Mouse (Mus musculus) embryonic facial prominence, embryonic 15.5 days (tissue): Measurements from ENCODE around the gene Unc5cl. TPM values are rescaled to one million over a fixed set of nuclear protein-coding genes. Genes with fewer than 3 reads are reported as not detected.

Experiments
- ATAC-seq: fragments of 200-750 bp; cut with Nextera tagmentation; 2 replicates; pipeline ENCODE4 v1.8.0; 2017; ENCODE audit warnings: low read depth, moderate TSS enrichment; ENCODE audit not compliant: insufficient number of reproducible peaks, low FRiP score, low TSS enrichment
- H3K27ac ChIP-seq: fragments of 300-500 bp; sonication (generic); replicated peaks from 2 replicates; pipeline ENCODE4 v1.5.1; 2015; ENCODE audit warnings: mild to moderate bottlenecking, inconsistent platforms
- H3K27me3 ChIP-seq: fragments of 300-500 bp; sonication (generic); 2 replicates; pipeline ENCODE4 v1.6.1; 2015; ENCODE audit warnings: inconsistent platforms
- H3K36me3 ChIP-seq: fragments of 300-500 bp; sonication (generic); 2 replicates; pipeline ENCODE4 v1.6.1; 2015; ENCODE audit warnings: mild to moderate bottlenecking, inconsistent platforms
- H3K4me1 ChIP-seq: fragments of 300-500 bp; sonication (generic); 2 replicates; pipeline ENCODE4 v1.6.1; 2015; ENCODE audit warnings: inconsistent platforms
- H3K4me2 ChIP-seq: fragments of 300-500 bp; sonication (generic); replicated peaks from 2 replicates; pipeline ENCODE4 v1.6.1; 2015; ENCODE audit warnings: mild to moderate bottlenecking, inconsistent platforms
- H3K4me3 ChIP-seq: fragments of 300-500 bp; sonication (generic); replicated peaks from 2 replicates; pipeline ENCODE4 v1.5.1; 2015; ENCODE audit warnings: mild to moderate bottlenecking, inconsistent platforms
- H3K9ac ChIP-seq: fragments of 300-500 bp; sonication (generic); 2 replicates; pipeline ENCODE4 v1.6.1; 2015; ENCODE audit warnings: inconsistent platforms
- H3K9me3 ChIP-seq: fragments of 300-500 bp; sonication (generic); replicated peaks from 2 replicates; pipeline ENCODE4 v1.6.1; 2016; ENCODE audit warnings: inconsistent platforms
- WGBS: fragments of 180-500 bp; shearing (Covaris S2); methylation state at CpG from one replicate; pipeline ENCODE4 v1.1.7; 2015; 5-methylcytosine and 5-hydroxymethylcytosine counted together
- polyA plus RNA-seq: library from polyadenylated mRNA; unstranded; fragments of >200 nt; fragmentation: Nextera tagmentation; extraction: Ambion mirVana; gene quantifications from 2 replicates; pipeline ENCODE4 v1.2.1, GENCODE M21; 2015

The Unc5cl gene
- polyA plus RNA-seq, 1 experiment from 2014 or later: not detected

GRCm38 (mm10) chr17:48479952-48480351, 25.3 kb downstream of the Unc5cl start:
- Histone ChIP-seq H3K4me3 (no peak overlapping the region), H3K4me1 (no peaks in the 10 kb centered on the region), H3K9me3 (no peaks in the 10 kb centered on the region), H3K9ac (no peak overlapping the region), H3K4me2 (no peak overlapping the region), H3K27me3 (no peaks in the 10 kb centered on the region), H3K27ac (no peak overlapping the region), H3K36me3 (no peaks in the 10 kb centered on the region)
- WGBS: 76% methylated on average over 10 of the region's 10 CpGs
- no peak for ATAC-seq

GRCm38 (mm10) chr17:48483764-48484163, 29.1 kb downstream of the Unc5cl start:
- no peaks in the 10 kb centered on the region for H3K4me1 ChIP-seq
- no peak overlapping the region for H3K4me3 ChIP-seq
- no peaks in the 10 kb centered on the region for H3K36me3 ChIP-seq
- no peak overlapping the region for H3K4me2 ChIP-seq
- H3K27me3 ChIP-seq: no peaks in the 10 kb centered on the region
- no peak overlapping the region for H3K27ac ChIP-seq
- H3K9ac ChIP-seq: no peak overlapping the region
- WGBS: 74% methylated on average over 5 of the region's 5 CpGs
- no peaks in the 10 kb centered on the region for H3K9me3 ChIP-seq
- ATAC-seq: no peak

DNA sequence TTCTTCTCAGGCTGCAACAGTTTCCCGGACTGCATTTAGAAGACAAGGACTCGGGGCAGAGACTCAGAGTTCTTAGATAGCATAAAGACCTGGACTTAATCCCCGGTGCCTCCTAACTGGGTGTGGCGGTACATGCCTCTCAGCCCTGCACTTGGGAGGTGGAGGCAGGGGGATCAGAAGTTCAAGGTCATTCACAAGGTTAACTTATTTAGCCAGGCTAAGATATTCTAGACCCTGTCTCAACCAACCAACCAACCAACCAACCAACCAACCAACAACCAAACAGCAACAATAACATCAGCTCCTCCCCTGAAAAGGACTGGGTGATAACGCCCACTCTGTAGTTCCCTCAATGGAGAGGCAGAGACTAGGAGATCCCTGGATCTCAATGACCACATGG, 29.5 kb downstream of the Unc5cl start:
- Histone ChIP-seq H3K36me3 (no peaks in the 10 kb centered on the region), H3K27ac (no peak overlapping the region), H3K27me3 (no peaks in the 10 kb centered on the region), H3K9ac (no peak overlapping the region), H3K4me1 (no peaks in the 10 kb centered on the region), H3K9me3 (no peaks in the 10 kb centered on the region), H3K4me3 (no peak overlapping the region), H3K4me2 (no peak overlapping the region)
- 92% methylated on average over 5 of the region's 5 CpGs for WGBS
- ATAC-seq: no peak

- Histone ChIP-seq H3K36me3 (no peaks in the 10 kb centered on the region), H3K27me3 (no peaks in the 10 kb centered on the region), H3K4me2 (no peak overlapping the region), H3K9me3 (no peaks in the 10 kb centered on the region), H3K9ac (no peak overlapping the region), H3K4me3 (no peak overlapping the region), H3K4me1 (no peaks in the 10 kb centered on the region), H3K27ac (no peak overlapping the region)
- 80% methylated on average over 3 of the region's 3 CpGs for WGBS
- no peak for ATAC-seq
These were observed 34.8 kb downstream of the Unc5cl start for GRCm38 (mm10) chr17:48489466-48489865.

DNA sequence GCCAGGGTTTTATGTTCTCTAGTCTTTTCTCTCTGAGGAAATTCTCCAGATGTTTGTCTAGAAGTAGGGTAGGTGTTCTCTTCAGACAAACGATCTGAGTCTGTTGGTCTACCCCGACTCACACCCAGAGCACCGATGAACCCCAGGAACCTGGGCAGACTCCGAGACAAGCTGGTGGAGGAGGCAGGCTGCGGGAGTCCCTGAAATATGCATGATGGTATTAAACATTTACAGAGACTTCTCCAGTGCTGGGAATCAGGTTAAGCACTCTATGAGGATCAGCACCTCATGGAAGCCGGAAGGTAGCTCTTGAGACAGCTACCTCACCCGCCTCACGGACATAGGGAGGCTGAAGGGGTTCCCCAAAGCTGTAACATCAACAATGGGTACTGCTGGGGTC, 37.9 kb downstream of the Unc5cl start:
- 88% methylated on average over 8 of the region's 8 CpGs for WGBS
- H3K4me1 ChIP-seq: no peaks in the 10 kb centered on the region
- no peak overlapping the region for H3K27ac ChIP-seq

GRCm38 (mm10) chr17:48493582-48493981, 38.9 kb downstream of the Unc5cl start:
- 45% methylated on average over 7 of the region's 7 CpGs for WGBS
- no peak for ATAC-seq

More for the DNA sequence above, 37.9 kb downstream of the Unc5cl start:
- Histone ChIP-seq H3K9ac (no peak overlapping the region), H3K9me3 (no peaks in the 10 kb centered on the region), H3K27me3 (no peaks in the 10 kb centered on the region), H3K4me2 (no peak overlapping the region), H3K4me3 (no peak overlapping the region), H3K36me3 (no peaks in the 10 kb centered on the region)
- no peak for ATAC-seq

GRCm38 (mm10) chr17:48493986-48494385, 39.3 kb downstream of the Unc5cl start:
- Histone ChIP-seq H3K27me3 (no peaks in the 10 kb centered on the region), H3K4me2 (no peak overlapping the region), H3K36me3 (no peaks in the 10 kb centered on the region), H3K9ac (no peak overlapping the region), H3K9me3 (no peaks in the 10 kb centered on the region), H3K4me3 (no peak overlapping the region), H3K4me1 (no peaks in the 10 kb centered on the region), H3K27ac (no peak overlapping the region)
- 70% methylated on average over 8 of the region's 8 CpGs for WGBS
- no peak for ATAC-seq

More at GRCm38 (mm10) chr17:48493582-48493981, 38.9 kb downstream of the Unc5cl start:
- no peak overlapping the region for H3K9ac ChIP-seq
- no peaks in the 10 kb centered on the region for H3K4me1 ChIP-seq
- no peaks in the 10 kb centered on the region for H3K27me3 ChIP-seq
- H3K4me2 ChIP-seq: no peak overlapping the region
- no peak overlapping the region for H3K4me3 ChIP-seq
- no peaks in the 10 kb centered on the region for H3K36me3 ChIP-seq
- no peaks in the 10 kb centered on the region for H3K9me3 ChIP-seq
- H3K27ac ChIP-seq: no peak overlapping the region

DNA sequence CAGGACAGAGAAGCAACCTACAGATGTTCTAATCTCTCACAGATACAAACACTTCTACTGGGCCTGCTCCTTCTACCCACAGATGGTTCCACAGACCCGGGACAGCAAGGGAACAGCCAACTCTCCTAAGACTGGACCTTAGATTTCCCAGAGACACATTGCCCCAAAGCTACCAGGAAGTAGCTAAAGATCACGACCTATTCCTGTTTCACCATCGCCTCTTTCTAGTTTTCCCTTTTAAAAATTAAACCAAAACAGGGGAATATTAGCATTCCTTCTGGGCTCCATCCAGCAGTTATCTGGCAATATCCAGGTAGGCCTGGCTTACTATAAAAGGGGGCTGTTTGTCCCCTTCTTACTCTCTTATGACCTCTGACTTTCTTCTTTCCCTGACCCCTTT, 43.3 kb downstream of the Unc5cl start:
- Histone ChIP-seq H3K4me2 (no peak overlapping the region), H3K4me3 (no peak overlapping the region), H3K27ac (no peak overlapping the region), H3K4me1 (no peaks in the 10 kb centered on the region), H3K9ac (no peak overlapping the region), H3K27me3 (no peaks in the 10 kb centered on the region), H3K9me3 (no peaks in the 10 kb centered on the region), H3K36me3 (no peaks in the 10 kb centered on the region)
- 70% methylated on average over 3 of the region's 3 CpGs for WGBS
- ATAC-seq: no peak

DNA sequence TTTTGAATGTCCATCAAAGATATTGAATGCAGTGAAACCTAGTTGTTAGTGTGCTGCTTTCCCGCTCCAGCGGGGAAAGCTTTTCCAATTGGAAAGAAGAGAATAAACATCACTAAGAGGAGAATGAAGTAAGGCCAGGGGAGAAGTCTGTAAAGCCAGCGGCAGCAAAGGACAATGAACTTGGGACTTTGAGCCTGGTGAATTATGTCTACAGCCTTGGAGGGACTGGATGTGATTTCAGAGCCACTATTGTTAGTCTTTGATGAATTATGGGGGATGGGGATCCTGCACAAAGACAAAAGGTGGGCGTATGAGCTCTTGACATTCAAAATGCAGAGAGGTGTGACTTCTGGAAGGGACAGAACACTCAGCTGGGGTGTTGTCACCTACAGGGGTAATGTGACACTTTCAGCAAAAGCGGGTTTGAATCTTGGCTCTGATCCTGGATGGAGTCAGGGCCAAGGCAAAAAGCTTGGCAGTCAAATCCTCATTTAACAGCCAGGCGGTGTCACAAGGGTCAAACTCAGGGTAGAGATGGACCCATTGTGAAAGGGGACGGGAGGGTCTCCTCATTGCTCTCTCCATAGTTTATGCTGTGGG, 46.2 kb downstream of the Unc5cl start:
- ATAC-seq: no peak
- no peaks in the 10 kb centered on the region for H3K36me3 ChIP-seq
- 83% methylated on average over 7 of the region's 7 CpGs for WGBS

DNA sequence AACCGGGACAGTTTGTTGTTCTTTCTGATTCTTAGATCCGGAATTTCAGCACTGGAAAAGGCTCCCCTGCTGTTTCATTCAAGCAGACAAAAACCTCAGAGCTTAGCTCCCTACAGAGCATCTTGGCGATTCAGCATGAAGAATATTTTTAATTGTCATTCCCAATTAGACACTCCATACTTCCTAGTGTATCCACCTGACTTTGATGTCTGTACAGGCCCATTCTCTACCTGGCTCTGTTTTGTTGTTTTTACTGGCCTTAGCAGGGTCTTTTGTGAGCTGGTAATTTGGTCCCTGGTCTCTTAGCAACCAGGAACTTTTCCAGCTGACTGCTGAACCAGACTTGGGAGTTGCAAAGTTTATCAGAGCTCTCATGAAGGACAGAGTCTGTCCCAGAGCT, 50.3 kb downstream of the Unc5cl start:
- ATAC-seq: no peak
- WGBS: 14% methylated on average over 3 of the region's 3 CpGs

More for the DNA sequence above, 46.2 kb downstream of the Unc5cl start:
- no peaks in the 10 kb centered on the region for H3K9me3 ChIP-seq
- no peaks in the 10 kb centered on the region for H3K27me3 ChIP-seq
- no peak overlapping the region for H3K27ac ChIP-seq
- H3K4me2 ChIP-seq: no peak overlapping the region
- no peaks in the 10 kb centered on the region for H3K4me1 ChIP-seq
- H3K4me3 ChIP-seq: no peak overlapping the region
- no peak overlapping the region for H3K9ac ChIP-seq

GRCm38 (mm10) chr17:48506986-48507385, 52.3 kb downstream of the Unc5cl start:
- Histone ChIP-seq H3K9ac (no peak overlapping the region), H3K9me3 (no peaks in the 10 kb centered on the region), H3K27ac (no peak overlapping the region), H3K4me2 (no peak overlapping the region), H3K4me1 (no peaks in the 10 kb centered on the region), H3K36me3 (no peaks in the 10 kb centered on the region), H3K4me3 (no peak overlapping the region), H3K27me3 (no peaks in the 10 kb centered on the region)
- ATAC-seq: no peak
- 37% methylated on average over 4 of the region's 4 CpGs for WGBS

More for the DNA sequence above, 50.3 kb downstream of the Unc5cl start:
- H3K27me3 ChIP-seq: no peaks in the 10 kb centered on the region
- H3K4me1 ChIP-seq: no peaks in the 10 kb centered on the region
- no peak overlapping the region for H3K9ac ChIP-seq
- no peaks in the 10 kb centered on the region for H3K36me3 ChIP-seq
- H3K4me2 ChIP-seq: no peak overlapping the region
- H3K4me3 ChIP-seq: no peak overlapping the region
- H3K27ac ChIP-seq: no peak overlapping the region
- no peaks in the 10 kb centered on the region for H3K9me3 ChIP-seq

DNA sequence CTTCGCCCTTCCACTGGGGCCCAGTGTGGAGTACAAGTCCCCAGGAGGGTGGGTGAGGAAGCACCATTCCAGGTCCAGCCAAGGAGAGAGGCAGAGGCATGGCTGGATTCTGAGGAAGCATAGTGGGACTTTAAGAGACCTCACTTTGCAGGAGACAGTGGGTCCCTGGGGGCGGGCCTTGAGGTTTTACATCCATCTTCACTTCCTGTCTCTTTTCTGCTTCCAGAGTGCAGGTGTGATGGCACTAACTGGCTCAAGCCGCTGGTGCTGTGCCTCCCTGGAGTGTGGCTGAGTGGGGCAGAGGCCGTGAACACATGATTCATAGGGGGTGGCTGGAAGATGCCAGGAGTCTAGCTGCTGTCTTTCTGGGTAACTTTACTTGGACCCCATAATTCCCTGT, 54.9 kb downstream of the Unc5cl start:
- H3K27me3 ChIP-seq: no peaks in the 10 kb centered on the region
- no peak overlapping the region for H3K27ac ChIP-seq
- no peaks in the 10 kb centered on the region for H3K4me1 ChIP-seq
- H3K4me2 ChIP-seq: no peak overlapping the region
- H3K9ac ChIP-seq: no peak overlapping the region
- 78% methylated on average over 4 of the region's 4 CpGs for WGBS
- no peaks in the 10 kb centered on the region for H3K9me3 ChIP-seq
- no peaks in the 10 kb centered on the region for H3K36me3 ChIP-seq
- no peak overlapping the region for H3K4me3 ChIP-seq
- ATAC-seq: no peak
